Mouse (Mus musculus): Measurements from ENCODE around the gene Eppin.

- TF ChIP-seq CTCF (IDR thresholded peaks at IDR 0.05; ENCODE audit: extremely low read depth, insufficient read length, insufficient replicate concordance, low read depth, low read length) = no peak
- TF ChIP-seq POLR2A (IDR thresholded peaks at IDR 0.05; ENCODE audit: low read depth, low read length) = no peak
Observed at GRCm38 (mm10) chr2:164543745-164544144, 49.6 kb downstream of the Eppin start.

Data from small intestine, adult 2 months (tissue).